Mouse (Mus musculus): ENCODE data around the gene Umps. TPM values are rescaled to one million over a fixed set of nuclear protein-coding genes. Genes with fewer than 3 reads are reported as not detected.
A peak's percentile ranks its signal among the peaks of the same experiment; 100 is the strongest.

The Umps gene
- polyA plus RNA-seq, 1 experiment = 2.4 TPM

- TF ChIP-seq POLR2A (IDR thresholded peaks at IDR 0.05; ENCODE audit: low read depth, low read length) = no peak
- no peak for TF ChIP-seq CTCF (IDR thresholded peaks at IDR 0.05; ENCODE audit: extremely low read depth, insufficient read length, insufficient replicate concordance, low read depth, low read length)
- peaks cover 11% of the 10 kb centered on the region for H3K36me3 ChIP-seq (ENCODE audit: control insufficient read depth, insufficient read depth, low read length)
- H3K27me3 ChIP-seq (ENCODE audit: control insufficient read depth, insufficient read depth, low read length) = no peaks in the 10 kb centered on the region
- peak overlapping the region; percentile 96 for H3K4me3 ChIP-seq (ENCODE audit: low read depth, low read length)
- 3% methylated on average over 15 of the region's 15 CpGs for WGBS
- peaks cover 4% of the 10 kb centered on the region; the same call in 1 of the 2 replicates for H3K4me1 ChIP-seq (ENCODE audit: control insufficient read depth, insufficient read depth, insufficient read length, low read length)
- H3K27ac ChIP-seq (ENCODE audit: insufficient read depth, low read depth, low read length) = no peak overlapping the region
Observed at GRCm38 (mm10) chr16:33965878-33966537, 830 bp downstream of the Umps start.

- H3K36me3 ChIP-seq (ENCODE audit: control insufficient read depth, insufficient read depth, low read length) = peaks cover 22% of the 10 kb centered on the region
- no peak overlapping the region for H3K4me3 ChIP-seq (ENCODE audit: low read depth, low read length)
- H3K27me3 ChIP-seq (ENCODE audit: control insufficient read depth, insufficient read depth, low read length) = no peaks in the 10 kb centered on the region
- 30% methylated on average over 6 of the region's 6 CpGs for WGBS
- TF ChIP-seq POLR2A (IDR thresholded peaks at IDR 0.05; ENCODE audit: low read depth, low read length) = no peak
- TF ChIP-seq CTCF (IDR thresholded peaks at IDR 0.05; ENCODE audit: extremely low read depth, insufficient read length, insufficient replicate concordance, low read depth, low read length) = no peak
- H3K27ac ChIP-seq (ENCODE audit: insufficient read depth, low read depth, low read length) = no peak overlapping the region
- peaks cover 4% of the 10 kb centered on the region; the same call in 1 of the 2 replicates for H3K4me1 ChIP-seq (ENCODE audit: control insufficient read depth, insufficient read depth, insufficient read length, low read length)
Observed at GRCm38 (mm10) chr16:33963509-33963908, 3.3 kb downstream of the Umps start.

- no peaks in the 10 kb centered on the region for H3K4me1 ChIP-seq (ENCODE audit: control insufficient read depth, insufficient read depth, insufficient read length, low read length)
- H3K27me3 ChIP-seq (ENCODE audit: control insufficient read depth, insufficient read depth, low read length) = no peaks in the 10 kb centered on the region
- H3K4me3 ChIP-seq (ENCODE audit: low read depth, low read length) = no peak overlapping the region
- peaks cover 24% of the 10 kb centered on the region for H3K36me3 ChIP-seq (ENCODE audit: control insufficient read depth, insufficient read depth, low read length)
- no peak for TF ChIP-seq POLR2A (IDR thresholded peaks at IDR 0.05; ENCODE audit: low read depth, low read length)
- no peak for TF ChIP-seq CTCF (IDR thresholded peaks at IDR 0.05; ENCODE audit: extremely low read depth, insufficient read length, insufficient replicate concordance, low read depth, low read length)
- H3K27ac ChIP-seq (ENCODE audit: insufficient read depth, low read depth, low read length) = no peak overlapping the region
- WGBS = 85% methylated on average over 1 of the region's 1 CpGs
Observed at GRCm38 (mm10) chr16:33954793-33955192, 12.0 kb downstream of the Umps start.

GRCm38 (mm10) chr16:33953008-33953407, 13.8 kb downstream of the Umps start:
- H3K4me3 ChIP-seq (ENCODE audit: low read depth, low read length) = no peak overlapping the region
- no peaks in the 10 kb centered on the region for H3K4me1 ChIP-seq (ENCODE audit: control insufficient read depth, insufficient read depth, insufficient read length, low read length)
- no peak overlapping the region for H3K27ac ChIP-seq (ENCODE audit: insufficient read depth, low read depth, low read length)
- 82% methylated on average over 4 of the region's 4 CpGs for WGBS
- no peaks in the 10 kb centered on the region for H3K27me3 ChIP-seq (ENCODE audit: control insufficient read depth, insufficient read depth, low read length)
- peaks cover 25% of the 10 kb centered on the region for H3K36me3 ChIP-seq (ENCODE audit: control insufficient read depth, insufficient read depth, low read length)
- TF ChIP-seq CTCF (IDR thresholded peaks at IDR 0.05; ENCODE audit: extremely low read depth, insufficient read length, insufficient replicate concordance, low read depth, low read length) (no peak), POLR2A (IDR thresholded peaks at IDR 0.05; ENCODE audit: low read depth, low read length) (no peak)

GRCm38 (mm10) chr16:33950830-33951229, 16.0 kb downstream of the Umps start:
- no peak overlapping the region for H3K27ac ChIP-seq (ENCODE audit: insufficient read depth, low read depth, low read length)
- peaks cover 16% of the 10 kb centered on the region for H3K36me3 ChIP-seq (ENCODE audit: control insufficient read depth, insufficient read depth, low read length)
- no peaks in the 10 kb centered on the region for H3K4me1 ChIP-seq (ENCODE audit: control insufficient read depth, insufficient read depth, insufficient read length, low read length)
- H3K4me3 ChIP-seq (ENCODE audit: low read depth, low read length) = no peak overlapping the region
- TF ChIP-seq POLR2A (IDR thresholded peaks at IDR 0.05; ENCODE audit: low read depth, low read length) = no peak
- TF ChIP-seq CTCF (IDR thresholded peaks at IDR 0.05; ENCODE audit: extremely low read depth, insufficient read length, insufficient replicate concordance, low read depth, low read length) = peak; percentile 74; the same call in 1 of the 2 replicates
- WGBS = 7% methylated on average over 4 of the region's 4 CpGs
- no peaks in the 10 kb centered on the region for H3K27me3 ChIP-seq (ENCODE audit: control insufficient read depth, insufficient read depth, low read length)

DNA sequence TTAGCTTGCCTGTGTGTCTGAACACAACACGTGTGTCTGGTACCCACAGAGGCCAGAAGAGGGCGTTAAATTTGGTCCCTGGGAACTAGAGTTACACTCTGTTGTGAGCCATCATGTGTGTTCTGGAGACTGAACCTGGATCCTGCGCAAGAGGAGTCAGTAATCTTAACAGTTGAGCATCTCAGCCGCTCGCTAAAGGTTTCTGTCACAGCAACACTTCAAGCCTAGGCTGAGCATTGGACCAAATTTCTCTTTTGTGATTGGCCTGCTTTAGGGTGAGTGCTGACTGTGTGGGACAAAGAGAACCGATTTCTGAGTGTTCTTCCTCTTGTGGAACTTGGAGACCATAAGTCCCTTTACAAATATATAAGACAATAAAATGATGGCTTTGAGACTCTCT, 16.5 kb downstream of the Umps start:
- 72% methylated on average over 6 of the region's 6 CpGs for WGBS
- Histone ChIP-seq H3K4me1 (ENCODE audit: control insufficient read depth, insufficient read depth, insufficient read length, low read length) (no peaks in the 10 kb centered on the region), H3K4me3 (ENCODE audit: low read depth, low read length) (no peak overlapping the region), H3K27ac (ENCODE audit: insufficient read depth, low read depth, low read length) (no peak overlapping the region), H3K36me3 (ENCODE audit: control insufficient read depth, insufficient read depth, low read length) (peaks cover 11% of the 10 kb centered on the region), H3K27me3 (ENCODE audit: control insufficient read depth, insufficient read depth, low read length) (no peaks in the 10 kb centered on the region)
- TF ChIP-seq CTCF (IDR thresholded peaks at IDR 0.05; ENCODE audit: extremely low read depth, insufficient read length, insufficient replicate concordance, low read depth, low read length) = no peak
- TF ChIP-seq POLR2A (IDR thresholded peaks at IDR 0.05; ENCODE audit: low read depth, low read length) = no peak

DNA sequence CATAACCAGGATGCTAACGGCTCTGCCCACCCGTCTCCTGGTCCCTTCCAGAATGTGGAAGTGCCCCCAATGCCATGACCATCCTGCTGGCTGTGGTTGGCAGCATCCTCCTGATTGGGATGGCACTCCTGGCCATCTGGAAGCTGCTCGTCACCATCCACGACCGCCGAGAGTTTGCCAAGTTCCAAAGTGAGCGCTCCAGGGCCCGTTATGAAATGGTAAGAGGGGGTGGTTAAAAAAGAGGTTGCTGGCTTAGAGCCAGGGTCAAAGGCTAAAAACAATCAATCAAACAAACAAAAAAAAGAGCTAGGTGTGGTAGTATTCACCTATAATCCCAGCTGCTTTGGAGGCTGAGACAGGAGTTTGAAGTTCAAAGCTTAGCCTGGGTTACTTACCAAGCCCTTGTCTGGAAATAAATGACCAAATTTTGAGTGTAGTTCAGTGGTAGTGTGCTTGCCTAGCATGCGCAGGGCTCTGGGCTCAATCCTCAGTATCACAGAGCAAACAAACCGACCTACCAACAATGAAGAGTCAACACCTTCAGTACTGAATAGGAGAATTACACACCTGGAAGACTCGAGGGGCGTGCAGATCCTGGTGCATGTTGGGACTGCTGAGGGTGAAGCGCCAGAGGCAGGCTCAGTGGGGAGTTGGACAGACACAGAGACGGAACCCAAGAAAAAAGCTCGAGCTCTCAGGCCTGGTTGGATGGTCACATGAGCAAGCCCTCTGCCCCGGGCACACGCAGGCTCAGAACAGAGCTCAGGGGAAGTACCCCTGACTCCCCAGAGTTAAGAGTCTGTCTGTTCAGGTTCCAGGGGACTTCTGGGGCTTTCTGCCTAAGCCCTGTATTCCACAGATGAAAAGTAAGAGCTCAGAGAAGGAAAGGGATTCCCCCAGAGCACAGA, 18.9 kb downstream of the Umps start:
- no peak for TF ChIP-seq CTCF (IDR thresholded peaks at IDR 0.05; ENCODE audit: extremely low read depth, insufficient read length, insufficient replicate concordance, low read depth, low read length)
- TF ChIP-seq POLR2A (IDR thresholded peaks at IDR 0.05; ENCODE audit: low read depth, low read length) = no peak
- H3K27ac ChIP-seq (ENCODE audit: insufficient read depth, low read depth, low read length) = no peak overlapping the region

More for the DNA sequence above, 18.9 kb downstream of the Umps start:
- 49% methylated on average over 17 of the region's 17 CpGs for WGBS
- H3K36me3 ChIP-seq (ENCODE audit: control insufficient read depth, insufficient read depth, low read length) = peaks cover 5% of the 10 kb centered on the region; the same call in 1 of the 2 replicates
- H3K4me3 ChIP-seq (ENCODE audit: low read depth, low read length) = no peak overlapping the region
- H3K4me1 ChIP-seq (ENCODE audit: control insufficient read depth, insufficient read depth, insufficient read length, low read length) = no peaks in the 10 kb centered on the region
- H3K27me3 ChIP-seq (ENCODE audit: control insufficient read depth, insufficient read depth, low read length) = no peaks in the 10 kb centered on the region

Data from small intestine, adult 2 months (tissue).